Mouse (Mus musculus): ENCODE measurements around the gene Txndc9.

DNA sequence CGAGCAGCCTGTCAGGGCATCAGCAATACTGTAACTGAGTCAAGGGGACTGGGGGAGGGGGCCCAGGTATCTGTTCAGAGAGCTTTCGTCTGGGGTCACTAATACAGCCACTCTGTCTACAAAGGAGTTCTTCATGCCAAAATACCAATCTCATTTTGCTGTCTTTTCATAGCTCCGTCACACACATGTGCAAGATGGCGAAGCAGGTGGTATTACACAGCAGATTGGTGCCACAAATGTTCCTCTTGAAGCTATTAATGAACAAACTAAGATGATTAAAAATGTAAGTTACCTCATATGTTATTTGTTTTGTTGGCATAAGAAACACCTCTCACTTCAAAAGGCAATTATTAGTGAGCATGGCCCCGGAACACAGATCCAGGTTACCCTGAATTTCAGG lies 39.7 kb upstream of the Txndc9 start:
- TF ChIP-seq CTCF (IDR thresholded peaks at IDR 0.05; ENCODE audit: low read depth) (no peak), EP300 (IDR thresholded peaks at IDR 0.05; ENCODE audit: low read depth) (no peak)

Data from liver, postnatal 0 days (tissue).